Mouse (Mus musculus): ENCODE measurements at regions not wholly inside any gene's neighbourhood (a gene's known extent, or its start where the extent isn't known, plus 50 kb on each side); places are given as distances from the start of the nearest gene placed in this dataset.

- Histone ChIP-seq H3K4me3 (ENCODE audit: low read depth, low read length) (no peak overlapping the region), H3K27ac (ENCODE audit: low read depth) (no peak overlapping the region), H3K4me1 (ENCODE audit: insufficient read depth) (no peaks in the 10 kb centered on the region), H3K9me3 (ENCODE audit: low read length) (no peaks in the 10 kb centered on the region), H3K4me2 (ENCODE audit: low read depth, low read length) (no peak overlapping the region), H3K36me3 (replicated peaks; ENCODE audit: insufficient read depth, low read length) (no peaks in the 10 kb centered on the region), H3K27me3 (ENCODE audit: insufficient read depth, low read length) (no peaks in the 10 kb centered on the region), H3K9ac (replicated peaks) (no peak overlapping the region)
- WGBS (ENCODE audit: insufficient replicate concordance) = 57% methylated on average over 2 of the region's 2 CpGs
- DNase-seq (no peak), ATAC-seq (no peak)
- TF ChIP-seq EP300 (IDR thresholded peaks at IDR 0.05; ENCODE audit: low read depth) = no peak
- TF ChIP-seq CTCF (IDR thresholded peaks at IDR 0.05; ENCODE audit: low read depth) = no peak
Measured at GRCm38 (mm10) chr9:89532435-89532834, 90.5 kb downstream of the Minar1 start.

- TF ChIP-seq EP300 (IDR thresholded peaks at IDR 0.05; ENCODE audit: low read depth) (no peak), CTCF (IDR thresholded peaks at IDR 0.05; ENCODE audit: low read depth) (no peak)
- WGBS (ENCODE audit: insufficient replicate concordance) = 70% methylated on average over 1 of the region's 1 CpGs
- Histone ChIP-seq H3K4me2 (ENCODE audit: low read depth, low read length) (no peak overlapping the region), H3K36me3 (replicated peaks; ENCODE audit: insufficient read depth, low read length) (no peaks in the 10 kb centered on the region), H3K27me3 (ENCODE audit: insufficient read depth, low read length) (no peaks in the 10 kb centered on the region), H3K9ac (replicated peaks) (no peak overlapping the region), H3K4me3 (ENCODE audit: low read depth, low read length) (no peak overlapping the region), H3K9me3 (ENCODE audit: low read length) (no peaks in the 10 kb centered on the region), H3K27ac (ENCODE audit: low read depth) (no peak overlapping the region), H3K4me1 (ENCODE audit: insufficient read depth) (no peaks in the 10 kb centered on the region)
- DNase-seq (no peak), ATAC-seq (no peak)
Measured at GRCm38 (mm10) chr9:89524137-89524536, 98.8 kb downstream of the Minar1 start.

GRCm38 (mm10) chr9:89523705-89524104, 99.2 kb downstream of the Minar1 start:
- DNase-seq (no peak), ATAC-seq (no peak)
- no peak for TF ChIP-seq EP300 (IDR thresholded peaks at IDR 0.05; ENCODE audit: low read depth)
- no peak for TF ChIP-seq CTCF (IDR thresholded peaks at IDR 0.05; ENCODE audit: low read depth)
- H3K4me2 ChIP-seq (ENCODE audit: low read depth, low read length) = no peak overlapping the region
- WGBS (ENCODE audit: insufficient replicate concordance) = 57% methylated on average over 3 of the region's 3 CpGs
- H3K27me3 ChIP-seq (ENCODE audit: insufficient read depth, low read length) = no peaks in the 10 kb centered on the region
- H3K27ac ChIP-seq (ENCODE audit: low read depth) = no peak overlapping the region
- no peaks in the 10 kb centered on the region for H3K4me1 ChIP-seq (ENCODE audit: insufficient read depth)
- H3K36me3 ChIP-seq (replicated peaks; ENCODE audit: insufficient read depth, low read length) = no peaks in the 10 kb centered on the region
- no peak overlapping the region for H3K4me3 ChIP-seq (ENCODE audit: low read depth, low read length)
- H3K9ac ChIP-seq (replicated peaks) = no peak overlapping the region
- no peaks in the 10 kb centered on the region for H3K9me3 ChIP-seq (ENCODE audit: low read length)

- no peak overlapping the region for H3K4me3 ChIP-seq (ENCODE audit: low read depth, low read length)
- no peaks in the 10 kb centered on the region for H3K36me3 ChIP-seq (replicated peaks; ENCODE audit: insufficient read depth, low read length)
- 76% methylated on average over 6 of the region's 6 CpGs for WGBS (ENCODE audit: insufficient replicate concordance)
- no peaks in the 10 kb centered on the region for H3K4me1 ChIP-seq (ENCODE audit: insufficient read depth)
- H3K27ac ChIP-seq (ENCODE audit: low read depth) = no peak overlapping the region
- H3K9ac ChIP-seq (replicated peaks) = no peak overlapping the region
- H3K4me2 ChIP-seq (ENCODE audit: low read depth, low read length) = no peak overlapping the region
- DNase-seq = no peak
- no peak for ATAC-seq
- TF ChIP-seq EP300 (IDR thresholded peaks at IDR 0.05; ENCODE audit: low read depth) (no peak), CTCF (IDR thresholded peaks at IDR 0.05; ENCODE audit: low read depth) (no peak)
- no peaks in the 10 kb centered on the region for H3K9me3 ChIP-seq (ENCODE audit: low read length)
- no peaks in the 10 kb centered on the region for H3K27me3 ChIP-seq (ENCODE audit: insufficient read depth, low read length)
Measured at GRCm38 (mm10) chr9:89508407-89509101, 114.4 kb downstream of the Minar1 start.

- DNase-seq = no peak
- 72% methylated on average over 2 of the region's 2 CpGs for WGBS (ENCODE audit: insufficient replicate concordance)
- Histone ChIP-seq H3K4me3 (ENCODE audit: low read depth, low read length) (no peak overlapping the region), H3K27me3 (ENCODE audit: insufficient read depth, low read length) (no peaks in the 10 kb centered on the region), H3K4me1 (ENCODE audit: insufficient read depth) (no peaks in the 10 kb centered on the region), H3K4me2 (ENCODE audit: low read depth, low read length) (no peak overlapping the region), H3K27ac (ENCODE audit: low read depth) (no peak overlapping the region), H3K36me3 (replicated peaks; ENCODE audit: insufficient read depth, low read length) (no peaks in the 10 kb centered on the region), H3K9me3 (ENCODE audit: low read length) (no peaks in the 10 kb centered on the region), H3K9ac (replicated peaks) (no peak overlapping the region)
- no peak for ATAC-seq
- no peak for TF ChIP-seq CTCF (IDR thresholded peaks at IDR 0.05; ENCODE audit: low read depth)
- no peak for TF ChIP-seq EP300 (IDR thresholded peaks at IDR 0.05; ENCODE audit: low read depth)
Measured at GRCm38 (mm10) chr9:89502083-89502482, 120.8 kb downstream of the Minar1 start.

- Histone ChIP-seq H3K4me1 (ENCODE audit: insufficient read depth) (no peaks in the 10 kb centered on the region), H3K9me3 (ENCODE audit: low read length) (no peaks in the 10 kb centered on the region), H3K27me3 (ENCODE audit: insufficient read depth, low read length) (no peaks in the 10 kb centered on the region), H3K4me2 (ENCODE audit: low read depth, low read length) (no peak overlapping the region), H3K4me3 (ENCODE audit: low read depth, low read length) (no peak overlapping the region), H3K36me3 (replicated peaks; ENCODE audit: insufficient read depth, low read length) (no peaks in the 10 kb centered on the region), H3K27ac (ENCODE audit: low read depth) (no peak overlapping the region), H3K9ac (replicated peaks) (no peak overlapping the region)
- TF ChIP-seq CTCF (IDR thresholded peaks at IDR 0.05; ENCODE audit: low read depth) = no peak
- no peak for TF ChIP-seq EP300 (IDR thresholded peaks at IDR 0.05; ENCODE audit: low read depth)
- ATAC-seq = no peak
- no peak for DNase-seq
- 32% methylated on average over 7 of the region's 7 CpGs for WGBS (ENCODE audit: insufficient replicate concordance)
Measured at GRCm38 (mm10) chr9:89497399-89497749, 125.6 kb downstream of the Minar1 start.
